Mouse (Mus musculus): ENCODE data around the gene Nup210l.

GRCm38 (mm10) chr3:90115526-90115925 is 11.6 kb downstream of the Nup210l start:
- TF ChIP-seq POLR2A (IDR thresholded peaks at IDR 0.05; ENCODE audit: borderline replicate concordance, insufficient read depth, low read length) = no peak
- no peak for TF ChIP-seq CTCF (IDR thresholded peaks at IDR 0.05; ENCODE audit: borderline replicate concordance, insufficient read depth, low read depth, low read length)
